In the genomic region with DNA sequence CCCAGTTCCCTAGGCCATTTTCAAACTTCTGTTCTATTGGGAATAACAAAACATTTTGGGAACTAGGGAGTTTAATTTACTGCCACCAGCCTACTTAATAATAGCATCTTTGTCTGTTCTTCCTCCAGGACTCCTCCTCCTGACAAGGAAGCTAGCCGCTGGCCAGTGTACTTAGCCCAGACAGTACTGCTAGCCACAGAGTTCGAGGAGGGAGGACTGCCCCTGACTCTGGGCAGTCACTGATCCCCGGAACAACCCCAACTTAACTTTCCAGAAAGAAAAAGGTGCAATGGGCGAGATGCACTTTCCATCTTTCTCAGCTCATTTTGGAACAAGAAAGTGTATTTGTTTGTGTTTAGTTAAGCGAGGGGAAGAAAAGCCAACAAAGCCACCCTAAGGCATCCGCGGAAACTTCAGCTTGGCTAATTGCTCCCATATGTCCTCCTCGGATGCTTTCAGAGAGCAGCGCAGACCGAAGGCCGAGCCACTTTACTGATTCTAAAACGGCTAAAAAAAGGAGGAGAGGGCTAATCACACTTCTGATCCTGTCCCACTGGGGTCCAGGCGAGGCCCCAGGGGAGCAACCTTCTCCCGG, we compare ENCODE assay signal across 8 mouse cellular contexts. TPM values are rescaled to one million over a fixed set of nuclear protein-coding genes. Genes with fewer than 3 reads are reported as not detected.
A peak's percentile ranks its signal among the peaks of the same experiment; 100 is the strongest.
DNase-seq lines count a peak whose midpoint lies in the region; ATAC-seq lines count a peak whose summit lies in the region.

No protein-coding gene starts in this region.

- no peaks in the 10 kb centered on the region for H3K9me3 ChIP-seq in heart, embryonic 10.5 days
- no peaks in the 10 kb centered on the region for H3K9me3 ChIP-seq in forebrain, embryonic 13.5 days (replicated peaks)
- no peaks in the 10 kb centered on the region for H3K9me3 ChIP-seq in liver, embryonic 16.5 days (replicated peaks; ENCODE audit: control insufficient read depth, low read length)

- H3K4me3 ChIP-seq in heart, embryonic 10.5 days: peak overlapping the region; percentile 98
- peak overlapping the region; percentile 87 for H3K4me3 ChIP-seq in forebrain, embryonic 13.5 days
- H3K4me3 ChIP-seq in liver, embryonic 16.5 days (ENCODE audit: low read depth, low read length): peak overlapping the region; percentile 71

- H3K27me3 ChIP-seq in heart, embryonic 10.5 days (ENCODE audit: insufficient read depth, poor library complexity, severe bottlenecking): no peaks in the 10 kb centered on the region
- H3K27me3 ChIP-seq in forebrain, embryonic 13.5 days: 0 out of 2 replicates have a peak, but pooled peaks cover 4% of the 10 kb centered on the region
- H3K27me3 ChIP-seq in liver, embryonic 16.5 days (ENCODE audit: control insufficient read depth, insufficient read depth, low read depth, low read length): peaks cover 36% of the 10 kb centered on the region

- peak; percentile 6 for ATAC-seq in CD4-positive, CD25-positive, alpha-beta regulatory T cell, adult 4 months
- ATAC-seq in forebrain, embryonic 13.5 days: no peak
- no peak for ATAC-seq in liver, embryonic 16.5 days (ENCODE audit: low read depth)

- intact Hi-C loops in heart, postnatal 14 days (cut with DNase I): loop anchor here (5.0 kb wide), 2 partner anchors 36 to 69 kb away; no protein-coding TSS in a partner anchor
- intact Hi-C loops in left cerebral cortex, postnatal 10 days (cut with DNase I): loop anchor here (5.0 kb wide), 1 partner anchor 126 kb away; no protein-coding TSS in a partner anchor

- H3K4me1 ChIP-seq in heart, embryonic 10.5 days: peaks cover 57% of the 10 kb centered on the region
- H3K4me1 ChIP-seq in forebrain, embryonic 13.5 days: peaks cover 38% of the 10 kb centered on the region
- H3K4me1 ChIP-seq in liver, embryonic 16.5 days (ENCODE audit: control insufficient read depth, low read depth, low read length): no peaks in the 10 kb centered on the region

- H3K9ac ChIP-seq in forebrain, embryonic 13.5 days: peak overlapping the region; percentile 91
- peak overlapping the region; percentile 49 for H3K9ac ChIP-seq in liver, embryonic 16.5 days (ENCODE audit: low read depth, low read length)

- H3K27ac ChIP-seq in heart, embryonic 10.5 days: peak overlapping the region; percentile 99
- 0 out of 2 replicates have a peak overlapping the region, but pooled peaks have one; percentile 87 for H3K27ac ChIP-seq in forebrain, embryonic 13.5 days
- peak overlapping the region; percentile 58; the same call in 1 of the 2 replicates for H3K27ac ChIP-seq in liver, embryonic 16.5 days (ENCODE audit: low read length)

- no peak for DNase-seq in heart, embryonic 10.5 days (ENCODE audit: low spot score)
- DNase-seq in heart, postnatal 14 days: no peak
- no peak for DNase-seq in Muller cell, postnatal 12 days (ENCODE audit: inconsistent ontology term)
- no peak for DNase-seq in left cerebral cortex, postnatal 10 days (ENCODE audit: extremely low spot score in 1 of 2, low spot score in 2 of 2)
- no peak for DNase-seq in right cerebral cortex, postnatal 25 days

- 1% methylated on average over 14 of the region's 14 CpGs for WGBS in heart, embryonic 10.5 days
- 2% methylated on average over 14 of the region's 14 CpGs for WGBS in forebrain, embryonic 13.5 days
- WGBS in liver, embryonic 16.5 days (ENCODE audit: insufficient replicate concordance): 3% methylated on average over 14 of the region's 14 CpGs

- no peaks in the 10 kb centered on the region for H3K36me3 ChIP-seq in heart, embryonic 10.5 days
- H3K36me3 ChIP-seq in forebrain, embryonic 13.5 days (ENCODE audit: poor library complexity, severe bottlenecking): no peaks in the 10 kb centered on the region
- H3K36me3 ChIP-seq in liver, embryonic 16.5 days (ENCODE audit: control insufficient read depth, insufficient read depth): no peaks in the 10 kb centered on the region

- peak overlapping the region; percentile 96 for H3K4me2 ChIP-seq in forebrain, embryonic 13.5 days
- peak overlapping the region; percentile 63 for H3K4me2 ChIP-seq in liver, embryonic 16.5 days (ENCODE audit: low read depth, low read length)

RNA-seq across cellular contexts. Expression of gene Tanc1, which starts 0.5 kb away (rescaled TPM):
- polyA plus RNA-seq in heart, embryonic 10.5 days (2016; fragmentation: Nextera tagmentation; extraction: Ambion mirVana): 40.7 and 41.3 TPM in 2 replicates
- 10 to 100 TPM; 31.9 to 37.8 TPM for total RNA-seq in heart, postnatal 14 days (2021)
- 10 to 100 TPM; 13.7 to 15.2 TPM for polyA plus RNA-seq in CD4-positive, CD25-positive, alpha-beta regulatory T cell, adult 4 months (2017; shearing (Covaris generic))
- 12.7 and 16.8 TPM in 2 replicates for polyA plus RNA-seq in forebrain, embryonic 13.5 days (2015; fragmentation: Nextera tagmentation; extraction: Ambion mirVana)
- polyA plus RNA-seq in liver, embryonic 16.5 days (2015; fragmentation: Nextera tagmentation; extraction: Ambion mirVana): 3.5 and 3.9 TPM in 2 replicates
- 10 to 100 TPM; 12.5 to 13.1 TPM for total RNA-seq in left cerebral cortex, postnatal 10 days (2021)
